ENCODE assay signal across 10 mouse cellular contexts in the genomic region with DNA sequence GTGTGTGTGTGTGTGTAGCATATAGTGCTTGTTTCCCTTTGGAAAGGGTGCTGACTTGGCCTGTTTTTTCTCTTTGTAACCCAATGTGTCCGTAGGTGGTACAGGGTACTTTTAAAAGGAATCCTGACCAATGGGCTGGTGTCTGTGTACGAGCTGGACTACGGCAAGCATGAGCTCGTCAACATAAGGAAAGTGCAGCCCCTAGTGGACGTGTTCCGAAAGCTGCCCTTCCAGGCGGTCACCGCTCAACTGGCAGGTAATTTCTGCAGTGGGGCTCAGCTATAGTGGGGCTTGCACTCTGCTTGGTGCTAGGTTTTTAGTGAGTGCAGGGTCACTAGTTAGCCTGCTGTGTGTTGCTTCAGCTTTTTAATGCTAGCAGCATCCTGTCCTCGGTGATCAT. TPM values are rescaled to one million over a fixed set of nuclear protein-coding genes. Genes with fewer than 3 reads are reported as not detected.
DNase-seq lines count a peak whose midpoint lies in the region; ATAC-seq and TF ChIP-seq lines count a peak whose summit lies in the region.
"Had no signal": no experiment of that assay in that cellular context is flagged by ENCODE, and none has a peak within 500 bp of the region (broad histone marks: within the 10 kb centered on the region; RNA-seq: fewer than 3 reads in every experiment).

No protein-coding gene starts in this region.

- peak; percentile 69 for DNase-seq in heart, postnatal 0 days (ENCODE audit: low spot score)
- DNase-seq in heart, adult 9 months (ENCODE audit: low spot score in 2 of 2), result no peak
- DNase-seq in urinary bladder, postnatal 14 days (ENCODE audit: low spot score), result peak; percentile 51
- no peak for DNase-seq in urinary bladder, postnatal 10 days (ENCODE audit: low spot score)
- DNase-seq in kidney, postnatal 10 days, result peak; percentile 71
- DNase-seq in thymus, postnatal 14 days, result no peak
- no peak for DNase-seq in layer of hippocampus, postnatal 36 days
- no peak for DNase-seq in layer of hippocampus, adult 9-11 months

- 0 out of 2 replicates have a peak, but pooled peaks cover 3% of the 10 kb centered on the region for H3K36me3 ChIP-seq in heart, postnatal 0 days (replicated peaks; ENCODE audit: control insufficient read depth, insufficient read depth, low read length)

- H3K9me3 ChIP-seq in heart, postnatal 0 days (replicated peaks; ENCODE audit: control insufficient read depth, low read length), result no peaks in the 10 kb centered on the region
- H3K9me3 ChIP-seq: hindbrain, embryonic 15.5 days had no signal

- TF ChIP-seq EP300 in heart, postnatal 0 days (IDR thresholded peaks at IDR 0.05; ENCODE audit: low read depth), result no peak

- no peaks in the 10 kb centered on the region for H3K27me3 ChIP-seq in heart, postnatal 0 days (ENCODE audit: control insufficient read depth, insufficient read depth, low read length)
- H3K27me3 ChIP-seq: hindbrain, embryonic 15.5 days had no signal

- no peak overlapping the region for H3K4me3 ChIP-seq in heart, postnatal 0 days (ENCODE audit: low read depth, low read length)
- H3K4me3 ChIP-seq: hindbrain, embryonic 15.5 days; myocyte had no signal

- TF ChIP-seq CTCF in heart, postnatal 0 days (IDR thresholded peaks at IDR 0.05; ENCODE audit: low read depth), result peak; percentile 74

- H3K27ac ChIP-seq in heart, postnatal 0 days (ENCODE audit: low read depth), result no peak overlapping the region
- H3K27ac ChIP-seq: hindbrain, embryonic 15.5 days had no signal

- peaks cover 15% of the 10 kb centered on the region for H3K4me1 ChIP-seq in heart, postnatal 0 days (ENCODE audit: control insufficient read depth, insufficient read depth)
- H3K4me1 ChIP-seq: hindbrain, embryonic 15.5 days had no signal

- 44% methylated on average over 9 of the region's 9 CpGs for WGBS in heart, postnatal 0 days

- ATAC-seq in heart, postnatal 0 days (ENCODE audit: insufficient read depth, low read depth), result 0 out of 2 replicates have a peak, but pooled peaks have one; percentile 25

- no peak overlapping the region for H3K4me2 ChIP-seq in heart, postnatal 0 days (ENCODE audit: low read depth, low read length)
- H3K4me2 ChIP-seq: hindbrain, embryonic 15.5 days had no signal

- H3K9ac ChIP-seq in heart, postnatal 0 days (replicated peaks; ENCODE audit: low read depth, low read length), result no peak overlapping the region
- H3K9ac ChIP-seq: hindbrain, embryonic 15.5 days had no signal

RNA-seq across cellular contexts. Expression of gene Tmod1, which starts 9.2 kb away (rescaled TPM):
- 127 and 163 TPM in 2 replicates for total RNA-seq in heart, postnatal 0 days (2014; rRNA removed; ENCODE audit: low replicate concordance)
- 220 and 224 TPM in 2 replicates for polyA plus RNA-seq in heart, postnatal 0 days (2015; fragmentation: Nextera tagmentation; extraction: Ambion mirVana)
- total RNA-seq in layer of hippocampus, postnatal 36 days (2021), result 10 to 100 TPM; 20.4 to 21.4 TPM

Comparison
In these comparisons a context has a peak if more than half of its experiments do, and no peak if none do; other contexts are left out.
1. DNase-seq: peak in heart, postnatal 0 days (single experiment), urinary bladder, postnatal 14 days (single experiment) and kidney, postnatal 10 days (single experiment); none in heart, adult 9 months (0 of 2), urinary bladder, postnatal 10 days (single experiment), thymus, postnatal 14 days (single experiment), layer of hippocampus, postnatal 36 days (0 of 2) and layer of hippocampus, adult 9-11 months (single experiment).